Mouse (Mus musculus): Measurements from ENCODE around the gene Cadm3. TPM values are rescaled to one million over a fixed set of nuclear protein-coding genes. Genes with fewer than 3 reads are reported as not detected.

Gene Cadm3
- polyA plus RNA-seq (2015; fragmentation: Nextera tagmentation; extraction: Ambion mirVana): 1.7 and 1.8 TPM in 2 replicates

DNA sequence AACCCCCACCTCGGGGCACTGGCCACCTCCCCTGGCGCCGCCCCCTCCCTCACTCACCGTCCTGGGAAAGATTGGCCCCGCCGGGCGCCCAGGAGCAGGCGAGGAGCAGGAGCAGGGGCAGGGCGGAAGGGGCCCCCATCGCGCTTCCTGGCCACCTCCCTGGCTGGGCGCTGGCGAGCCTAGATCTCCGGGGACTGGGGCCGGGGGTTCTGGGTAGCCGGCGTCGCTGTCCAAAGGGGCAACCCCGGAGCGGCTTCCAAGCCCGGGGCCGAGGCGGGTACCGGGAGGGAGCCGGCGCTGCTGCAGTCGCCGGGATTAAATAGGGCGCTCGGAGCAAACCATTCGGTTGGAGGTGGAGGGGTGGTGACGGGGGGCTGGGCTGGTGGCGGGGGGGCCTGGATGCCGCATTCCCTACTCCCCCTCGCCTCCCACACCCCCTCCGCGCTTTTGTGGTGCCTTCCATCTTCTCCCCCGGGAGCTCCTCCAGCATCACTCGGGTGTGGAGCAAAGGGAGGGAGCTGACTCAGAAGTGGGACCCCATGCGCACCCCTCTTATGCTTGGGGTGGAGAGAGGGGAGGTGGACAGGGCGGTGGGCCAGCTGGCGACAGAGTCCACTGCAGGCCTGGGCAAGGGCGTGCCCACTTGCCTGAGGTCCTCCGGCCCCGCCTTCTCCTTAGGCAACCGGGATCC lies at the start of gene Cadm3:
Gene Cadm3 (minus strand): TSS at position 340 of the 691 bp plus-strand sequence.
- peak; percentile 9; the same call in 1 of the 2 replicates for ATAC-seq (ENCODE audit: low read depth)
- Histone ChIP-seq H3K36me3 (ENCODE audit: control insufficient read depth, insufficient read depth) (no peaks in the 10 kb centered on the region), H3K4me3 (ENCODE audit: low read depth, low read length) (peak within 1 kb of the TSS; percentile 18; the same call in 1 of the 2 replicates), H3K9me3 (replicated peaks; ENCODE audit: control insufficient read depth, low read length) (no peaks in the 10 kb centered on the region), H3K4me2 (ENCODE audit: low read depth, low read length) (no peak within 1 kb of the TSS; the same call in 1 of the 2 replicates), H3K27ac (ENCODE audit: low read length) (no peak within 1 kb of the TSS), H3K9ac (ENCODE audit: low read depth, low read length) (no peak within 1 kb of the TSS), H3K27me3 (ENCODE audit: control insufficient read depth, insufficient read depth, low read depth, low read length) (peaks cover 43% of the 10 kb centered on the region), H3K4me1 (ENCODE audit: control insufficient read depth, low read depth, low read length) (peaks cover 14% of the 10 kb centered on the region)
- 1% methylated on average over 39 of the region's 46 CpGs for WGBS (ENCODE audit: insufficient replicate concordance)

GRCm38 (mm10) chr1:173414631-173415030 lies 47.1 kb upstream of the Cadm3 start:
- no peak overlapping the region for H3K4me3 ChIP-seq (ENCODE audit: low read depth, low read length)
- H3K36me3 ChIP-seq (ENCODE audit: control insufficient read depth, insufficient read depth): no peaks in the 10 kb centered on the region
- no peak overlapping the region for H3K4me2 ChIP-seq (ENCODE audit: low read depth, low read length)
- no peaks in the 10 kb centered on the region for H3K9me3 ChIP-seq (replicated peaks; ENCODE audit: control insufficient read depth, low read length)
- no peak for ATAC-seq (ENCODE audit: low read depth)
- H3K9ac ChIP-seq (ENCODE audit: low read depth, low read length): no peak overlapping the region
- WGBS (ENCODE audit: insufficient replicate concordance): 53% methylated on average over 3 of the region's 3 CpGs
- no peaks in the 10 kb centered on the region for H3K4me1 ChIP-seq (ENCODE audit: control insufficient read depth, low read depth, low read length)
- no peaks in the 10 kb centered on the region for H3K27me3 ChIP-seq (ENCODE audit: control insufficient read depth, insufficient read depth, low read depth, low read length)
- no peak overlapping the region for H3K27ac ChIP-seq (ENCODE audit: low read length)

DNA sequence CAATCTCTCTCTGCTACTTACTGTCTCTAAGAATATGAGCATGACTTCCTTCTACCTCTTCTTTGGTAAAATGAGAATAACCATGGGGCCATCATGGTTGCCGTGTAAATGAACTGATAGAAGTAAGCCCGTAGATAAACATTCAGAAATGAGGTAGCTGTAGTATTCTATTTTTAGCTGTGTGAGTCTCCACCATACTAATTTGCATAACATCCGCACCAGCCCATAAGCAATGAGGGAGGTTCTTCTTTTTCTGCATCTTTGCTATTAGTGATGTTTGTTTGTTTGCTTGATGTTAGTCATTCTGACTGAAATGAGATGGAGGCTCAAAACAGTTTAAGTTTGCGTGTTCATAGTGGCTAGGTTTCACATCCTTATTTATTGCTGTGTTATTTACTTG lies 44.4 kb upstream of the Cadm3 start:
- no peak overlapping the region for H3K4me2 ChIP-seq (ENCODE audit: low read depth, low read length)
- no peak for ATAC-seq (ENCODE audit: low read depth)
- WGBS (ENCODE audit: insufficient replicate concordance): 49% methylated on average over 4 of the region's 4 CpGs

GRCm38 (mm10) chr1:173409066-173409465 lies 41.6 kb upstream of the Cadm3 start:
- Histone ChIP-seq H3K4me3 (ENCODE audit: low read depth, low read length) (no peak overlapping the region), H3K27ac (ENCODE audit: low read length) (no peak overlapping the region), H3K9ac (ENCODE audit: low read depth, low read length) (no peak overlapping the region), H3K4me2 (ENCODE audit: low read depth, low read length) (no peak overlapping the region), H3K9me3 (replicated peaks; ENCODE audit: control insufficient read depth, low read length) (no peaks in the 10 kb centered on the region), H3K27me3 (ENCODE audit: control insufficient read depth, insufficient read depth, low read depth, low read length) (no peaks in the 10 kb centered on the region), H3K4me1 (ENCODE audit: control insufficient read depth, low read depth, low read length) (no peaks in the 10 kb centered on the region), H3K36me3 (ENCODE audit: control insufficient read depth, insufficient read depth) (no peaks in the 10 kb centered on the region)
- no peak for ATAC-seq (ENCODE audit: low read depth)

More for the DNA sequence above, 44.4 kb upstream of the Cadm3 start:
- no peak overlapping the region for H3K4me3 ChIP-seq (ENCODE audit: low read depth, low read length)
- no peaks in the 10 kb centered on the region for H3K27me3 ChIP-seq (ENCODE audit: control insufficient read depth, insufficient read depth, low read depth, low read length)
- H3K4me1 ChIP-seq (ENCODE audit: control insufficient read depth, low read depth, low read length): no peaks in the 10 kb centered on the region
- H3K9me3 ChIP-seq (replicated peaks; ENCODE audit: control insufficient read depth, low read length): no peaks in the 10 kb centered on the region
- H3K27ac ChIP-seq (ENCODE audit: low read length): no peak overlapping the region
- no peaks in the 10 kb centered on the region for H3K36me3 ChIP-seq (ENCODE audit: control insufficient read depth, insufficient read depth)
- H3K9ac ChIP-seq (ENCODE audit: low read depth, low read length): no peak overlapping the region

GRCm38 (mm10) chr1:173404696-173405309 lies 37.3 kb upstream of the Cadm3 start:
- H3K36me3 ChIP-seq (ENCODE audit: control insufficient read depth, insufficient read depth): no peaks in the 10 kb centered on the region
- no peaks in the 10 kb centered on the region for H3K9me3 ChIP-seq (replicated peaks; ENCODE audit: control insufficient read depth, low read length)
- no peak overlapping the region for H3K9ac ChIP-seq (ENCODE audit: low read depth, low read length)
- WGBS (ENCODE audit: insufficient replicate concordance): 82% methylated on average over 5 of the region's 5 CpGs
- H3K4me3 ChIP-seq (ENCODE audit: low read depth, low read length): no peak overlapping the region
- no peak overlapping the region for H3K27ac ChIP-seq (ENCODE audit: low read length)
- ATAC-seq (ENCODE audit: low read depth): no peak
- H3K27me3 ChIP-seq (ENCODE audit: control insufficient read depth, insufficient read depth, low read depth, low read length): no peaks in the 10 kb centered on the region
- no peaks in the 10 kb centered on the region for H3K4me1 ChIP-seq (ENCODE audit: control insufficient read depth, low read depth, low read length)
- no peak overlapping the region for H3K4me2 ChIP-seq (ENCODE audit: low read depth, low read length)

DNA sequence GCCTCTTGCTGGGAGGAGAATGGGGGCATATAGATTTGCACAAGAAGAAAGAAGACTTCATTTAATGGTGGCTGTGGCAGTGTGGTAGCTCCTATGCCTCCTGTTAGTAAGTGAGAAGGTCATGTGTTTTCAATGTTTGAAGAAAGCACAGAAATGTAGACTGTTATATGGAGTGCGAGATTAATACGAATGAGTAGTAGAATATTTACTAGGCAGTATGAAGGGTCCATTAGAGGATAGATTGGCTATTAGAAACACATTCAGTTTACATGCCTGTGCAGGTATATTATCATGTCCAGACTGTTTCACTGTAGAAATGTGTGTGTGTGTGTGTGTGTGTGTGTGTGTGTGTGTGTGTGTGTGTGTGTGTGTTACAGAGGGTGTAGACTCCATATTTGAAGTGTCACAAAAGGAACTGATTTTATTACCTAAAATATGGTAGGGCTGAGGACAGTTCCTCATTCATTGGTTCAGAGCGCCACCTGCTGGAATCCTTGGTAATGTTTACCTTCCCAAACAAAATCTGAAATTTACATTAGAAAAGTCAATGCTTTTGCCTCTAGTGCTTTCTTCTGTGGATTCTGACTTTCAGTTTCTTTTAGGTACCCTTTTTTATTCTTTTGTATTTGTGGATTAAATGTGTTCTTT lies 31.0 kb upstream of the Cadm3 start:
- no peaks in the 10 kb centered on the region for H3K27me3 ChIP-seq (ENCODE audit: control insufficient read depth, insufficient read depth, low read depth, low read length)
- 14% methylated on average over 3 of the region's 3 CpGs for WGBS (ENCODE audit: insufficient replicate concordance)
- no peak overlapping the region for H3K4me3 ChIP-seq (ENCODE audit: low read depth, low read length)
- no peaks in the 10 kb centered on the region for H3K9me3 ChIP-seq (replicated peaks; ENCODE audit: control insufficient read depth, low read length)
- H3K9ac ChIP-seq (ENCODE audit: low read depth, low read length): no peak overlapping the region
- no peaks in the 10 kb centered on the region for H3K4me1 ChIP-seq (ENCODE audit: control insufficient read depth, low read depth, low read length)
- peak; percentile 35; the same call in 1 of the 2 replicates for ATAC-seq (ENCODE audit: low read depth)
- no peak overlapping the region for H3K4me2 ChIP-seq (ENCODE audit: low read depth, low read length)
- H3K27ac ChIP-seq (ENCODE audit: low read length): no peak overlapping the region
- no peaks in the 10 kb centered on the region for H3K36me3 ChIP-seq (ENCODE audit: control insufficient read depth, insufficient read depth)

- 62% methylated on average over 6 of the region's 6 CpGs for WGBS (ENCODE audit: insufficient replicate concordance)
- Histone ChIP-seq H3K36me3 (ENCODE audit: control insufficient read depth, insufficient read depth) (no peaks in the 10 kb centered on the region), H3K9me3 (replicated peaks; ENCODE audit: control insufficient read depth, low read length) (no peaks in the 10 kb centered on the region), H3K9ac (ENCODE audit: low read depth, low read length) (no peak overlapping the region), H3K4me1 (ENCODE audit: control insufficient read depth, low read depth, low read length) (no peaks in the 10 kb centered on the region), H3K4me2 (ENCODE audit: low read depth, low read length) (no peak overlapping the region), H3K27ac (ENCODE audit: low read length) (no peak overlapping the region), H3K4me3 (ENCODE audit: low read depth, low read length) (no peak overlapping the region), H3K27me3 (ENCODE audit: control insufficient read depth, insufficient read depth, low read depth, low read length) (no peaks in the 10 kb centered on the region)
- no peak for ATAC-seq (ENCODE audit: low read depth)
Measured at GRCm38 (mm10) chr1:173391754-173392153, 24.3 kb upstream of the Cadm3 start.

- Histone ChIP-seq H3K27ac (ENCODE audit: low read length) (no peak overlapping the region), H3K4me1 (ENCODE audit: control insufficient read depth, low read depth, low read length) (no peaks in the 10 kb centered on the region), H3K9ac (ENCODE audit: low read depth, low read length) (no peak overlapping the region), H3K9me3 (replicated peaks; ENCODE audit: control insufficient read depth, low read length) (no peaks in the 10 kb centered on the region), H3K27me3 (ENCODE audit: control insufficient read depth, insufficient read depth, low read depth, low read length) (no peaks in the 10 kb centered on the region), H3K4me3 (ENCODE audit: low read depth, low read length) (no peak overlapping the region), H3K4me2 (ENCODE audit: low read depth, low read length) (no peak overlapping the region), H3K36me3 (ENCODE audit: control insufficient read depth, insufficient read depth) (no peaks in the 10 kb centered on the region)
- no peak for ATAC-seq (ENCODE audit: low read depth)
- 11% methylated on average over 13 of the region's 13 CpGs for WGBS (ENCODE audit: insufficient replicate concordance)
Measured at GRCm38 (mm10) chr1:173389901-173390401, 22.5 kb upstream of the Cadm3 start.

DNA sequence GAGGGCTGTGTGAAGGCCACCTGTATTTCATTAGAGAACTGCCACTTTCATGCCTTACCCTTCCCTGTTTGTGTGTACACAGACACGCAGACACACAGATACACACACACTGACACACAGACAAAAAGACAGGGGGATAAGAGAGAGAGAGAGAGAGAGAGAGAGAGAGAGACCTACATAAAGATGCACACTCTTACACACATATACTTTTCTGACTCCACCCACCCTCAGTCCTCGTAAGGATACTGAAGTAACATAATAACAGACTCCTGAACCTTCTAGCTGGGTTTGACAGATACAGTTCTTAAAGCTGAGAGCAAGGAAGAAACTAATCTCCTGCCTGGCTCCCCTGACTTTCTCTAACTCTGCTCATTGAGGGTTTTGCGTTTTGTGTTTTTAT lies 21.9 kb upstream of the Cadm3 start:
- Histone ChIP-seq H3K4me2 (ENCODE audit: low read depth, low read length) (no peak overlapping the region), H3K4me1 (ENCODE audit: control insufficient read depth, low read depth, low read length) (no peaks in the 10 kb centered on the region), H3K27me3 (ENCODE audit: control insufficient read depth, insufficient read depth, low read depth, low read length) (no peaks in the 10 kb centered on the region), H3K9me3 (replicated peaks; ENCODE audit: control insufficient read depth, low read length) (no peaks in the 10 kb centered on the region), H3K9ac (ENCODE audit: low read depth, low read length) (no peak overlapping the region), H3K27ac (ENCODE audit: low read length) (no peak overlapping the region), H3K4me3 (ENCODE audit: low read depth, low read length) (no peak overlapping the region), H3K36me3 (ENCODE audit: control insufficient read depth, insufficient read depth) (no peaks in the 10 kb centered on the region)
- ATAC-seq (ENCODE audit: low read depth): no peak
- WGBS (ENCODE audit: insufficient replicate concordance): 13% methylated on average over 3 of the region's 3 CpGs

Data from liver, embryonic 16.5 days (tissue).